Mouse (Mus musculus) kidney, postnatal 14 days (tissue): ENCODE data around the gene Cd6.

Experiments used
- DNase-seq: peaks from one replicate; pipeline ENCODE4 v3.0.0; 2022; ENCODE audit warnings: mixed read lengths

Gene Cd6

DNA sequence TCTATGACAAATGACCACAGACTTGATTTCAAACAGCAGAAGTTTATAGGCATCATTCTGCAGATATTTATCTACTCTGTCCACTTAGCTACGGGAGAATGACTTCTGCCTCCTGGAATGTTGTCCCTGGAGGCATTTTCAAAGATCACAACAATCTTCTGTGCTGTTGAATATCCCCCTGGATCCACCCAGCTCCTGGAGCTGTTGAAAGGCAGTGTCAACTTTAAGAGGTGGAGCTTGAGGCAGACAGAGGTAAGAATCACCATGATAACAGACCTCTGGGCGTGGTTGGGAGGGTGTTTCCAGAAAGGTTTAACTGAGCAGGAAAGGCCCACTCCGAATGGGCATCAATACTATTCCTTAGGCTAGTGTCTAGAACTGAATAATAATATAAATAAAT lies 5.8 kb upstream of the Cd6 start:
- DNase-seq, result no peak

DNA sequence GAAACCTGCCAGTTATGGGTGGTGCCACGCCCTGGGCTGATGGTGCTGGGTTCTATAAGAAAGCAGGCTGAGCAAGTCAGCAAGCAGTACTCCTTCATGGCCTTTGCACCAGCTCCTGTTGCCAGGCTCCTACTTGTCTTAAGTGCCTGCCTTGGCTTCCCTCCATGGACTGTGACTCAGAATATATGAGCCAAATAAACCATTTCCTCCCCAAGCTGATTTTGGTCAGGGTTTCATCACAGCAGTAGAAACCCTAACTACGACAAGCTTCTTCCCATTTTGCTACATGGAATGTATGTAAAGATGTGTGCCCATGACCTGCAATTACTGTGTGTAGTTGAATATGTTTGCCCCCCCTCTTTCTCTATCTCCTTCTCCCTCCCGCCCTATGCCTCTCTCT lies 3.8 kb upstream of the Cd6 start:
- DNase-seq, result no peak

DNA sequence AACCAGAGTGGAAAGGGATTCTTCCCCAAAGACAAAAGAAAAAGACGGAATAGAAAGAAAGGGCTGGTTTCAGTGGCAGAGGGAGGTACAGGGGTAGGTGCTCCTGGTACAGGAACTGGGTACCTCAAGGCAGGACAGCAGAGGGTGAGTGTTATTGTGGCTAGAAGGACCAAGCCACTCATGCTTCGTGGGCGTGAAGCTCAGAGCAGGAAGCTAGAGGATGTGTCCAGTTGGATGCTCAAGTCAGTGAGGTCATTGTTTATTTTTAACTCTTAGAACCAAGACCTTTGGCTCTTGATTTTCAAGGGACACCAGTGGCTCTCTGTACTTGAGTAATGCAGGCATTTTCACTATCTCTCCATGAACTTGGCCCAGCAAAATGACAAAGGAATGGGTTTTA lies 2.2 kb upstream of the Cd6 start:
- no peak for DNase-seq

DNA sequence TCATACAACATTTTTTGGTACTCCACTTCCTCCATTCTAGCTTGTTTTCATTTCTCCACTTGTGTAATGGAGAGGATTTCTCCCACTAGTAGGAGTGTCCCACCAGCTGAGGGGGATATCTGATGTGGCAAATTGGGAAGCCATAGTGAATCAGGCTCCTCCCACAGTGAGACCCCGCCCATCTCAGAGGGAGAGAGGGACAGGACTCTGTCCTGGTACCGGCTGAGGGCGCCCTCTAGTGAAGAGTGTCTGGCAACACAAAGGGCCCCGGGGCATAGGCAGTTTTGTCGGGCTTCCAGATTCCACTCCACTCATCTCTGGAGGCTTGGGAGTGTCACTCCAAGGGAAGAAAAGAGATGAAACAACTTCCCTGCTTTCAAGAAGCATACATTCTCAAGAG lies 1.6 kb upstream of the Cd6 start:
- peak; percentile 66 for DNase-seq

DNA sequence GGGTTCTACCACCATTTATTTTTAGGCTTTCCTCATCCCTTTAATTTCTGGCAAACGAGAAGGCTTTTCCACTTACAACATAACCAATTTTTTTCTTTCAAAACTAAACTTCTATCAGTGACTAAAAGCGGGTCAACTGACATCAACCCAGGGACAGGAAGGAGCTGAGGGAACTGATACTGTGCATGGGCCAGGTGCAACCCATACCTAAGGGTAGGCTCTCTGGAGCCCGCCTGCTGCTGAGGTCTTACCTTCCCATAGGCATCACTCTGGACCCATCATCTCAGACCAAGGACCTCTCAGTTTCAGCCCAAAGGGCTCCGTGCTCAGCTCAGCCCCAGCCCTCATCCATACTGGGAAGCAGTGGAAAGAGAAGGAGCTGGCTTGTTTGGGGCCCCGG lies 1.5 kb downstream of the Cd6 start:
- DNase-seq, result no peak

DNA sequence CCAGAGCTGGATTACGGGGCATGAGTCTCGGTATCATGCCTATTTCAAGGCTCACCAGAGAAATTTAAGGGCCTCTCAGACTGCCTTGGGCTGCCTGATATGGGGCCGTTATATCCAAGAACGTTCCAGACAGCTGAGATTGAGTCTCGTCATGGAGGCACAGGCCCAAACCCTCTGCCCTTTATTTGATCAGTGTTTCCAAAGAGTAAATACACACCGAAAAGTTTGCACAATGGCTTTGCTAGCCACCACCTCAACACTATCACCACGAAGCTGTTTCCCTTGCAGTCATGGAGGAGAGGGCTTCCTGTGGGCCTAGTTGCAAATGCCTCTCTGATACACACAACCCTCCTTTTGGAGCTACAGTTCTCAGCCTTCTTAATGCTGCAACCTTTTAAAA lies 5.8 kb downstream of the Cd6 start:
- no peak for DNase-seq

DNA sequence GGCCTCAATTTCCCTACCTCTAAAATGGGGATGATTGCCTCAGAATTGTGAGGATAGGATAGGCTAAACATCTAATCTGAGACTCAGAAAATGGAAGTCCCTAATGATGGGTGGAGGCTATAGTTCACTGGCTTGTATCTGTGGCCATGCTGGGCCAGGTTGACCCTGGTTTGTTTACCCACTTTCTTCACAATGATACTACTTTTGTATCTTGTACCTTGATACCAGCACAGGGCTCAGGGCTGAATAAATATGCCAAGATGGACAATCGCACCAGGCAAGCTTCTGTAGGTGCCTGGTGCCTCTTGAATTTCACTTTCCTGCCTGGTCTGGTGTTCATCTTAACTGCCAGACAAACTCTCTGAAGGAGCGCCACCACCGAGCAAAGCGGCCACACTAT lies 7.3 kb downstream of the Cd6 start:
- no peak for DNase-seq

DNA sequence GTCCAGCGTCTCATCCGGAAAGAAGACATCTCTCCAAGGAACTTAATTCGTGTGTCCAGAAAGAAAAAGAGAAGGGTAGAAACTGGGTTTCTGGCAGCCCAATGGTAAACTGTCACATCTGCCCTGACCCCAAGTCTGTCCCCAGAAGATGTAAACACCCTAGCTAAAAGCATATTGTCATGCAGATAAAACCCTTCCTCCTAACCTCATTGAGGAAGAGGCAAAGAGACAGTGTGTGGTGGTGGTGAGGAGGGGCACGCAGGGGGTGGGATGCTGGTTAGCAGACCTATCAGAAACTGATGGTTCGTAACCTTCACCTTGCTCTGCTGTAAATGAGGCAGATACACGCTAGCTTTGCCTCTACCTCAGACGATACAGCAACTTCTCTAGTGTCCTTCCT lies 8.5 kb downstream of the Cd6 start:
- no peak for DNase-seq

DNA sequence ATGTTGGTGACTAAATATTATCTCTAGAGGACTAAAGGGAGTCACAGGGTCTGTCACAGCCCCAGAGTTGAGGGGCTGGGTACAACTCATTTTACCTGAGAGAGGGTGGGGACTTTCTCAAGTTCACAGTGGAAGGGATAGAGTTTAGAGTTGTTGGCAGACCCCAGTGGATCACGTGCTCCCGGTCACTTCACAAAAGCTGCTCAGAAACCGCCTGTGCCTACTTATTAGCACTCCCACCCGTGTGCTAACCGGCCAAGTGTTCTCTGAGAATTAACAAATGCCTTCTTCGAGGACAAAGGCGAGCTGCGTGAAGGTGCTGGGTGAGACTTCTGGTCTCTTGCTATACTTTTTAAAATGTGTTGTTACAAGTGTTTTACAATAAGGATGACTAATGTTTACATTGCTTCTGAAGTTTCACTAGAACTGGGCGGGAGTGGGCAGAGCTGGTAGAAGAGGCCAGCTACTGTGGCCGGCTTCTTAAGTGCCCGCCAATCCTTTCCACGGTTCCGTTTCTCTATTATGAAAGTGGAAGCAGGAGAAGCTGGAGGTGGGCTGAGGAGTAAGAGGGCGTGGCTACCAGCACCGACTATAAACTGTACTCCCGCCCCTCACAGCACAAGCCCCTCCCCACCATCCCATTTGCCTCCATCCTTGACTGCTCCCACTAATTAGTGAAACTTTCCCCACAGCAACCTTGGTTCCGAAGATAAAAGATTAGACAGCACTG lies 11.5 kb downstream of the Cd6 start:
- peak; percentile 48 for DNase-seq

DNA sequence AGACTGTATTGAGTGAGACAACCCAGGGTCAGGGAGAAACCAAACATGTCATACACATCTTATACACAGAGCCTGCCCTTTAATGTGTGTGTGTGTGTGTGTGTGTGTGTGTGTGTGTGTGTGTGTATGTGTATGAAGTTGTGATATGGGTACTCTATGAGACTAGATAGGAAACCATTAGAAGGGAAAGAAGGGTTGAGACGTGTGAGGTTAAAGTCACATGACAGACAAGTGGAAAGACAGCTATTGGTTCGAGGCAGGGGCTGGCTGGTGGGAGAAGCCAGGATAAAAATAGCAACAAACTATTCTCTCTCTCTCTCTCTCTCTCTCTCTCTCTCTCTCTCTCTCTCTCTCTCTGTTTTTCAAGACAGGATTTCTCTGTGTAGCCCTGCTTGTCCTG lies 13.4 kb downstream of the Cd6 start:
- DNase-seq, result no peak

DNA sequence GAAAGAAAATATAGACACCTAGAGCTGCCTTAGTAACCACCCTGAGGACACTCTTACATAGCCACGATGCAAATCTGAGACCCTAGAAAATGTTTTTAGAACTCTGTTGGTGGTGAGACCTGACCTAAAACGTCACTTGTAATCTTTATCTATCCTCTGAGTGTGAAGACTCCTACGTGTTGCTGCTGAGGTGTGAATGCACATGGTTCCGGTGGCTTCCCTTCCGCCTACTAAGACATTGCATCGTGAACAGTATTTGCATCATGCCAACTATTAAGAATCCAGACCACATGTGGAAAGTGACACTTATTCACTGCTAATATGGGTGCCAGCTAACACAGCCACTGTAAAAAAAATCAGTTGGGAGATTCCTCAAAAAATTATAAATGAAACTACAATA lies 14.0 kb downstream of the Cd6 start:
- DNase-seq, result no peak

DNA sequence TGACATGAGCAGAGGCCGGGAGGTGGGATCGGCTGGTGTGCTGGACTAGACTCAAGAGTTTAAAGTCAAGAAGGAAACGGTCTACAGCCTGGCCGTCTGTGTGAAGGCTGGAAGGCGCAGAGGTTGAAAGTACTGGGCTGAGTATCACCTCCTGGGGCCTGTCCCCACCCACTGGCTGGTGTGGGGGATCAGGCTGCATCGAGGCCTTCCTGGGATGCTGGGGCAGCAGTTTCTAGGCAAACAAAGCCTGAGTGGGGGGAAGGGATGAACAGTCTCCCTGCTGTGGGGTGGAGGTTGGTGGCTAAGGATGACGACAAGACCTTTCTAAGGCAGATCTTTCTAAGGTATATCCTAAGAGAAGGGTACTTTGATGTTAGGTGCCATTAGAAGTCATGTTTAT lies 16.0 kb downstream of the Cd6 start:
- DNase-seq, result no peak

DNA sequence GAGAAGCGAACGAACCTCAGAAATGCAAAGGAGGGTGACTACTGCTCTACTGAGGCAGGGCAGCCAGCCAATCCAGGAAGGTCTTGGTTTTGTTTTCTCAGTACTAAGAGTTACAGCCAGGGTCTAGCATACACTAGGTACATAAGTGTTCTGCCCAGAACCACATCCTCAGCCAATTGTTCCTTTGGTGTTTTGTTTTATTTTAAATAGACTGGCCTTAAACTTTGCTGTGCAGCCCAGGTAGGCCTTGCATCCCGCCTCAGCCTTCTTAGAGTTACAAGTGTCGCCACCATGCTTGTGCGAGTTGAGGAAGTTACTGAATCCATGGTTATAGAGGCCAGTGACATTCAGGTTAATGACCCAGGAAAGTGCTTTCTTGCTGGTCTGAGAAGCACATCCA lies 16.8 kb downstream of the Cd6 start:
- no peak for DNase-seq

DNA sequence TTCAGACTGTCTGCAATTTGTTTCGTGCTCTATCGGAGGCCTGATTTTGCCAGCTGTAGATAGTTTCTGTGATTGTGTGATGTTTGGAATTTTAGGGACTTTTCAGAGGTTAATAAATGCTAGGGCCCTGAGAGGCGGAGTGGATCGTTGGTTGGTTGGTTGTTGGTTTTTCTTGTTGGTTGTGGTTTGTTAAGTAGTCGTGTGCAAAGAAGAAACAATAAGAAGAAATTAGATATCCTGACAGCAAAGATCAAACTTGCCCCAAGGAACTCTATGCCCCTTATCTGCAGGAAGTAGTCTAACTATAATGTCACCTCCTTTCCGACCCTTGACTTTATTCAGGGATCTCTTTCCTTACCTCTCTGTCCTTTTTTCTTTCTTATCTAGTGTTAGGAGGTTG lies 18.4 kb downstream of the Cd6 start:
- DNase-seq, result no peak

DNA sequence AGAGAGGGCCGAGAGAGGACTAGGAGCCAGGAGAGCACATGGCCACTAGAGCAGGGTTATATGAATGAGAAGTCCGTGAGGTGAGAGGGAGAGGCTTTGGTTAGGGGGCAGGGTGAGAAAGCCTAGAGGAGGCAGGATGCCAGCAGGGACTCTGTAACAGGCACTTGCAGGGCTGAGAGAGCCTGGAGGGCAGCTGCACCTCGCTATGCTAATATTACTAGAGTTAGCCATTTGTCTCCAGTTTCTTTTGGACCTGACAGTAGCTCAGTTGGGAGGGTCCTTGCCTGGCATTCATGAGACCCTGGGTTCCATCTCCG lies 19.7 kb downstream of the Cd6 start:
- no peak for DNase-seq

DNA sequence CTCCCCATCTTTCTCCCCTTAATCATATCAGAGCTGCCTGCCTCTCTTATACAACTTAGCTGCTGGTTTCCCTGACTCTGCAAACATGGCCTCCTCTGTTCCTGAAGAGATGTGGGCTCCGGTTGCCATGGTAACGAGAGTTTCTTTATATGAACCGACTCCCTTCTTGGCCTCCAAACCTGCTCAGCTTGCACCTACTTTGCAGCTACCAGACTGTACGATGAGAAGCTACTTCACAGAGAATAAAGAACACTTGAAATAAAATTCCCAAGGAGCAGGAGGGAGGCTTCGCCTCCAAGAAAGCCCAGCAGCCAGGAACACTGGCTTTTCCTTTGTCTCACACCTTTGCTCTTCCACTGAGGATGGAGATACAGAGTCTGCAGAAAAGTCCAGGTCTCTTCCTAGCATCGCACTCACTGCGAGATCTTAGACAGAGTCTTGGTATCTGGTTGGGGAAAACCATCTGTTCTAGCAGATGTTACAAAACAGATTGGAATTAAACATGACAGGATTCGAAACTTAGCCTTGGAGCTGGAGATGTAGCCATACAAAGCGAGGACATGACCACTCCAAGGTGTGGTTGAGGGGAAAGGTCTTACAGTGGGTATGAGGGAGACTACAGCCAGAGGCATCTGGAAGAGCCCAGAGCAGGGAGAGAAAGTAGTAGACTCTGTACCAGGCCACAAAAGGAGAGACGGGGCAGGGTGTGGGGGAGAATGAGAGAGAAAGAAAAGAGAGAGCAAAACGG lies 20.3 kb downstream of the Cd6 start:
- no peak for DNase-seq

DNA sequence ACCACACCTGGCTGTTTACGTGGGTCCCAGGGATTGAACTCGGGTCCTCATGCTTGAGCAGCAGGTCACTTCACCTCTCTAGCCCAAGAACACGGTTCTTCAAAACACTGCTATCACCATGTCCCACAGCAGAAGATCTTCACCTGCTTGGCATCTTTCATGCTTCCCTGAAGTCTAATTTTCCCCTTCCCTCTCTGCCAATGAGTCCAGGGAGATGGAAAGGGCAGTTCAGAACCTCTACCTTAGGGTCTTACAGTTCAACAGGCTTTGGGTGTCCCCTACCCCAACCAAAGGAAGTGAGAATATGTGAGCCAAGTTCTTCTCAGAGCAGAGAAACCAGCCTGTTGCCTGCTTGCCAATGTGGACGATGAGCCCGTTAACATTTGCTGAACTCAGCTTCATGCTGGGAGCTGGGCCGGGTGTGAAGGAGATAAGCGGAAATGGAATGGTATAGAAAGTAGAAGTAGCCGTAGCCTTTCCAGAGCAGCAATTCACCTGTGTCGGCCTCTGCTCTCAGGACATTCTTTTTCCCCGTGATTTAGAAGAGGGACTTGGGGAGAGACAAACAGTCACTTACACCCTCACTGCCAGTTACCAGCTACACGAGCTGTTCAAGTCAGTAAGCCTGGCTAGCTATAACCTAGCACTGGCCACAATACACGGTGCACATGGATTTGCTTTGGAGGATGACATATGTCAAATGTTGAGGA lies 21.2 kb downstream of the Cd6 start:
- DNase-seq, result no peak

DNA sequence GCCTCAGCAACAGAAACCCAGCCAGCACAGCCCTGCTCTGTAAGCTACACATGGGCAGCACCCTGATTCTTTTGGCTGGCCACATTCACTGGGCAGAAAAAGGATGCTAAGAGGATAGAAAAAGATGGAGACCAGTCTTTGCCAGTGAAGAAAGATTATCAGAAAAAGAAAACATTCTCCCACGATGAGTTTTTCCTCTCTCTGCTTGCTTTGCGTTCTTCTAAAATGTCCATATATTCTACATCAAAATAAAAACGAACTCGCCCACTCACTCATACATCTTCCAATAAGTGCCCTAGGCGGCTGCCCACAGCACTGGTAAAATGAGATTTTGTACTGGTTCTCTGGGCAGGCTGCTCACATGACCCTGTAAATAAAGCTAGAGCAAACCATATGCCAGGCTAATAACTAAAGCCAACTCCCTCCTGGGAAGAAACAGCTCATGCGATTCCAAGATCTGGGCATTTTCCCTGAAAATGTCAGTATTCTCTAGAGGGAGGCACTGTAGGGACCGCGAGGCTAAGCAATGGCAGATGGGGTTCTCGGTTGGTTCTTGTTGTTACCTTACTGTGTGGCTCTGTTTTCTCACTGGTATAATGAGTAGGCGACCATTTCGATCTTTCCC lies 24.1 kb downstream of the Cd6 start:
- DNase-seq, result no peak

DNA sequence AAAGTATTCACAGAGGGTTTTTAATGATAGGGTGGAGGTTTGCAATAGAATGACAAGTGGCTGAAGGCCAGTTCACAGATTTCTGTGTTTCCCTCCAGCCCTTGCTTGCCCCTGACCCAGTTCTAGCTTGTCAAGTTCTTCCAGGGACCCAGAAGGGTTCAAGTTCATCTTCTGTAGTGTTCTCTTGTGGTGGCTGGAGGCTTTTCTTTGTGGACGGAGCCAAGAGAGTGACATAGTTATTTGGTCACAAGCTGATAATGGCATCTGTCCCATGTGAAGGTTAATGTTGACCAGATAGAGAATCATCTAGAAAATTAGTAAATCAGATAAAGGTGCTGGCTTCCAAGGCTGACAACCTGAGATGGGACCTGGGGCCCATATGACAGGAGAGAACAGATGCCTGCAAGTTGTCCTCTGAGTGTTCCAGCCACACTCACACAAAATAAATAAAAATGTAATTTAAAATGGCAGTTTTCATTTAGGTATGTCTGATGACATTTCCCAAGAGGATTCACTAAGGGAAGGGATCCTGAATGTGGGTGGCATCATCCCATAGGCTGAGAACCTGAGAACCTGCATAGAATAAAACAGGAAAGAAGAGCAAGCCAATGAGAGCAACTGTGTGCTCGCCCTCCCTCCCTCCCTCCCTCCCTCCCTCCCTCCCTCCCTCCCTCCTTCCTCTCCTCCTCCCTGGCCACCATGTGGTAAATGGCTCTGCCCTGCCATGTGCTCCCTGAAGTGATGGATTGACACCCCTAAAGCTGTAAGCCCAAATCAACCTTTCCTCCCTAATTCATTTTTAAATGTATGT lies 24.8 kb downstream of the Cd6 start:
- no peak for DNase-seq

DNA sequence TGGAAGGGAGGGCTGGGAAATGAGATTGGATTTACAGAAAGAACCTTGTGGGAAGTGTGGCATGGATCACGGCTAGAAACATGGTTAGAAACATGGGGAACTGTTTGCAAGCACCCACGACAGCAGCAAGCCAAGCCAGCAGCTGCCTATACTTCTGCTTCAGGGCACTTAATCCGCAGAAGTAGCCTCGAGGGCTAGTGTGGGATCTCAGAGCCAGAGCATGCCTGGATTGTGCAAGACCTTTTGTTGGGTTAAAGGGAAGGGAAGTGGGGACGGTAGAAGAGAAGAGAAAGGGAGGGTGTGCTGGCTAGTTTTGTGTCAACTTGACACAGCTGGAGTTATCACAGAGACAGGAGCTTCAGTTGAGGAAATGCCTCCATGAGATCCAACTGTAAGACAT lies 26.1 kb downstream of the Cd6 start:
- no peak for DNase-seq

DNA sequence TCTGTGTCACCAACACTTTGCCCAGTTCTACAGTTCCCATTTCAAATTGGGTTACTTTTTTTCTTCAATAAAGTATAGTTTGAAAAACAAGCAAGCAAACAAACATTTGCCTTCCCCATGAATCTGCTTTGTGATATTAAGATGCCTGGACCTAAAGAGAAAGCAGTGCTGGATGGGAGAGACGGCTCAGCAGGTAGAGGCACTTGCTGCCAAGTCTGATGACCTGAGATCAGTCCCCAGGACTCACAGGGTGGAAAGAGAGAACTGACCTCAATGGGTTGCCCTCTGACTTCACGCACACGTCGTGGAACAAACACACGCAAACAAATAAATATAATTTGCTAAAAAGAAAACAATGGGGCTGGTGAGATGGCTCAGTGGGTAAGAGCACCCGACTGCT lies 28.0 kb downstream of the Cd6 start:
- no peak for DNase-seq

DNA sequence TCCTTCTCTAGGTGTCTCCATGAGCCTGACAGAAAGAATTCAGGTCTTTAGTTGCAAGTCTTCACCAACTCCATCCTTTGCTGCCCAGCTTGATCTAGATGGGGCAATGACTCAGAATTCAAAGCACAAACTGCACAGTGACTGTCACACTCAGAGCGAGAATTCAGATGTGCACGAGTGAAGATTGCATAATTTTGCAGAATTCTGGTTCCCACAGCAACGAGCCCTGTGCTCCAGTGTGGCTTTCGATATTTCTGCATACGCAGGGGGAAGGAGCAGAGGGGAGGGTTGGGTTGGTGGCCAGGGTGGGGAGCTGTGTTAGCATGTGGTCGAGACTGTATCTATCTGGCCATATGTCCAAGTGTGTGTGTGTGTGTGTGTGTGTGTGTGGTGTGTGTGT lies 28.8 kb downstream of the Cd6 start:
- DNase-seq, result no peak

DNA sequence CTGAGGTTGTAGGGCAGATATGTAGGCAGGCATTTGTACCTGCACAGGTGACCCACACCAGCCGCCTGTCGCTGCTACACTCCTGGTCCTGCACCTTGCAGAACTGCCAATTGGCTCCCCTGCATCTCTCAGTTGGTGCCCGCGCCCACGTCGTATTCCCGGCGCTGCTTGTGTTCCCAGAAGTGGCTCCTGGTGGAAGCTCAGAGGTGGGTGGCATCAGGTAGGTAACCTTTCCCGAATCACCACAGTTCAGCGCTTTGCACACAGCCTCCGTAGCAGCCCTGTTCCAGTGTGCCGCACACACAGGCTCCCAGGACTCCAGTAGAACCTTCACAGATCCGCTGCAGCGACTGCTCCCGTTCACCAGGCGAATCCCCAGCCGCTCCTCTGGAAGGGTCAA lies 30.7 kb downstream of the Cd6 start:
- DNase-seq, result no peak
